Mouse (Mus musculus): ENCODE measurements at regions not wholly inside any gene's neighbourhood (a gene's known extent, or its start where the extent isn't known, plus 50 kb on each side); places are given as distances from the start of the nearest gene placed in this dataset.

GRCm38 (mm10) chr10:100856509-100856908 is 266.2 kb downstream of the 1700017N19Rik start:
- no peak overlapping the region for H3K4me2 ChIP-seq (replicated peaks; ENCODE audit: low read depth)
- no peak overlapping the region for H3K27ac ChIP-seq (replicated peaks)
- H3K9me3 ChIP-seq (ENCODE audit: control insufficient read depth, low read length) = no peaks in the 10 kb centered on the region
- H3K9ac ChIP-seq (ENCODE audit: low read length) = no peak overlapping the region
- no peaks in the 10 kb centered on the region for H3K36me3 ChIP-seq (ENCODE audit: control insufficient read depth, insufficient read depth, low read length)
- H3K4me3 ChIP-seq (ENCODE audit: low read depth, low read length) = no peak overlapping the region
- H3K4me1 ChIP-seq (replicated peaks; ENCODE audit: control insufficient read depth, insufficient read depth) = no peaks in the 10 kb centered on the region
- DNase-seq (ENCODE audit: low spot score) (no peak), ATAC-seq (ENCODE audit: low FRiP score, low TSS enrichment) (no peak)
- TF ChIP-seq EP300 (optimal IDR thresholded peaks at IDR 0.05) (no peak), CTCF (IDR thresholded peaks at IDR 0.05; ENCODE audit: low read depth) (no peak)
- H3K27me3 ChIP-seq (ENCODE audit: control insufficient read depth, insufficient read depth, low read length) = no peaks in the 10 kb centered on the region
- 80% methylated on average over 3 of the region's 3 CpGs for WGBS

- no peak for DNase-seq (ENCODE audit: low spot score)
- Histone ChIP-seq H3K9ac (ENCODE audit: low read length) (no peak overlapping the region), H3K4me1 (replicated peaks; ENCODE audit: control insufficient read depth, insufficient read depth) (no peaks in the 10 kb centered on the region), H3K4me2 (replicated peaks; ENCODE audit: low read depth) (no peak overlapping the region), H3K27ac (replicated peaks) (no peak overlapping the region), H3K36me3 (ENCODE audit: control insufficient read depth, insufficient read depth, low read length) (no peaks in the 10 kb centered on the region), H3K27me3 (ENCODE audit: control insufficient read depth, insufficient read depth, low read length) (no peaks in the 10 kb centered on the region), H3K9me3 (ENCODE audit: control insufficient read depth, low read length) (no peaks in the 10 kb centered on the region), H3K4me3 (ENCODE audit: low read depth, low read length) (no peak overlapping the region)
- WGBS = 39% methylated on average over 6 of the region's 6 CpGs
- no peak for ATAC-seq (ENCODE audit: low FRiP score, low TSS enrichment)
- no peak for TF ChIP-seq CTCF (IDR thresholded peaks at IDR 0.05; ENCODE audit: low read depth)
- TF ChIP-seq EP300 (optimal IDR thresholded peaks at IDR 0.05) = no peak
Measured at GRCm38 (mm10) chr10:100865501-100866181, 275.4 kb downstream of the 1700017N19Rik start.

- no peak overlapping the region for H3K4me3 ChIP-seq (ENCODE audit: low read depth, low read length)
- TF ChIP-seq EP300 (optimal IDR thresholded peaks at IDR 0.05) (no peak), CTCF (IDR thresholded peaks at IDR 0.05; ENCODE audit: low read depth) (peak; percentile 34)
- DNase-seq (ENCODE audit: low spot score) (no peak), ATAC-seq (ENCODE audit: low FRiP score, low TSS enrichment) (no peak)
- H3K36me3 ChIP-seq (ENCODE audit: control insufficient read depth, insufficient read depth, low read length) = no peaks in the 10 kb centered on the region
- H3K27ac ChIP-seq (replicated peaks) = no peak overlapping the region
- no peak overlapping the region for H3K4me2 ChIP-seq (replicated peaks; ENCODE audit: low read depth)
- no peaks in the 10 kb centered on the region for H3K4me1 ChIP-seq (replicated peaks; ENCODE audit: control insufficient read depth, insufficient read depth)
- no peaks in the 10 kb centered on the region for H3K9me3 ChIP-seq (ENCODE audit: control insufficient read depth, low read length)
- WGBS = 42% methylated on average over 3 of the region's 3 CpGs
- no peaks in the 10 kb centered on the region for H3K27me3 ChIP-seq (ENCODE audit: control insufficient read depth, insufficient read depth, low read length)
- H3K9ac ChIP-seq (ENCODE audit: low read length) = no peak overlapping the region
Measured at GRCm38 (mm10) chr10:100868360-100868916, 278.2 kb downstream of the 1700017N19Rik start.

- TF ChIP-seq EP300 (optimal IDR thresholded peaks at IDR 0.05) = no peak
- TF ChIP-seq CTCF (IDR thresholded peaks at IDR 0.05; ENCODE audit: low read depth) = no peak
- ATAC-seq (ENCODE audit: low FRiP score, low TSS enrichment) (no peak), DNase-seq (ENCODE audit: low spot score) (no peak)
- Histone ChIP-seq H3K36me3 (ENCODE audit: control insufficient read depth, insufficient read depth, low read length) (no peaks in the 10 kb centered on the region), H3K4me2 (replicated peaks; ENCODE audit: low read depth) (no peak overlapping the region), H3K4me1 (replicated peaks; ENCODE audit: control insufficient read depth, insufficient read depth) (no peaks in the 10 kb centered on the region), H3K27me3 (ENCODE audit: control insufficient read depth, insufficient read depth, low read length) (no peaks in the 10 kb centered on the region), H3K9ac (ENCODE audit: low read length) (no peak overlapping the region), H3K4me3 (ENCODE audit: low read depth, low read length) (no peak overlapping the region), H3K27ac (replicated peaks) (no peak overlapping the region), H3K9me3 (ENCODE audit: control insufficient read depth, low read length) (no peaks in the 10 kb centered on the region)
- WGBS = 80% methylated on average over 2 of the region's 2 CpGs
Measured at GRCm38 (mm10) chr10:100882584-100882983, 292.3 kb downstream of the 1700017N19Rik start.

- Histone ChIP-seq H3K4me1 (replicated peaks; ENCODE audit: control insufficient read depth, insufficient read depth) (no peaks in the 10 kb centered on the region), H3K36me3 (ENCODE audit: control insufficient read depth, insufficient read depth, low read length) (no peaks in the 10 kb centered on the region), H3K4me3 (ENCODE audit: low read depth, low read length) (no peak overlapping the region), H3K27me3 (ENCODE audit: control insufficient read depth, insufficient read depth, low read length) (no peaks in the 10 kb centered on the region), H3K9me3 (ENCODE audit: control insufficient read depth, low read length) (no peaks in the 10 kb centered on the region), H3K27ac (replicated peaks) (no peak overlapping the region), H3K4me2 (replicated peaks; ENCODE audit: low read depth) (no peak overlapping the region), H3K9ac (ENCODE audit: low read length) (no peak overlapping the region)
- TF ChIP-seq CTCF (IDR thresholded peaks at IDR 0.05; ENCODE audit: low read depth) (no peak), EP300 (optimal IDR thresholded peaks at IDR 0.05) (no peak)
- DNase-seq (ENCODE audit: low spot score) (no peak), ATAC-seq (ENCODE audit: low FRiP score, low TSS enrichment) (no peak)
- WGBS = 71% methylated on average over 2 of the region's 2 CpGs
Measured at GRCm38 (mm10) chr10:100922976-100923375, 332.7 kb downstream of the 1700017N19Rik start.

GRCm38 (mm10) chr10:100927086-100927485 is 336.8 kb downstream of the 1700017N19Rik start:
- Histone ChIP-seq H3K27me3 (ENCODE audit: control insufficient read depth, insufficient read depth, low read length) (no peaks in the 10 kb centered on the region), H3K4me1 (replicated peaks; ENCODE audit: control insufficient read depth, insufficient read depth) (no peaks in the 10 kb centered on the region), H3K4me2 (replicated peaks; ENCODE audit: low read depth) (no peak overlapping the region), H3K9me3 (ENCODE audit: control insufficient read depth, low read length) (no peaks in the 10 kb centered on the region), H3K9ac (ENCODE audit: low read length) (no peak overlapping the region), H3K27ac (replicated peaks) (no peak overlapping the region), H3K36me3 (ENCODE audit: control insufficient read depth, insufficient read depth, low read length) (no peaks in the 10 kb centered on the region), H3K4me3 (ENCODE audit: low read depth, low read length) (no peak overlapping the region)
- ATAC-seq (ENCODE audit: low FRiP score, low TSS enrichment) = no peak
- no peak for TF ChIP-seq EP300 (optimal IDR thresholded peaks at IDR 0.05)
- TF ChIP-seq CTCF (IDR thresholded peaks at IDR 0.05; ENCODE audit: low read depth) = no peak
- 54% methylated on average over 3 of the region's 3 CpGs for WGBS
- DNase-seq (ENCODE audit: low spot score) = no peak
